Mouse (Mus musculus): Measurements from ENCODE around the gene Metrn. TPM values are rescaled to one million over a fixed set of nuclear protein-coding genes. Genes with fewer than 3 reads are reported as not detected.
"Not testable (repeated sequence)": the region's sequence is repeated elsewhere in the genome, so short reads cannot be mapped to it uniquely, and the experiment has no call there.

The Metrn gene
- total RNA-seq, 2 experiments from 2014 or later: 82.7 to 89.2 TPM

DNA sequence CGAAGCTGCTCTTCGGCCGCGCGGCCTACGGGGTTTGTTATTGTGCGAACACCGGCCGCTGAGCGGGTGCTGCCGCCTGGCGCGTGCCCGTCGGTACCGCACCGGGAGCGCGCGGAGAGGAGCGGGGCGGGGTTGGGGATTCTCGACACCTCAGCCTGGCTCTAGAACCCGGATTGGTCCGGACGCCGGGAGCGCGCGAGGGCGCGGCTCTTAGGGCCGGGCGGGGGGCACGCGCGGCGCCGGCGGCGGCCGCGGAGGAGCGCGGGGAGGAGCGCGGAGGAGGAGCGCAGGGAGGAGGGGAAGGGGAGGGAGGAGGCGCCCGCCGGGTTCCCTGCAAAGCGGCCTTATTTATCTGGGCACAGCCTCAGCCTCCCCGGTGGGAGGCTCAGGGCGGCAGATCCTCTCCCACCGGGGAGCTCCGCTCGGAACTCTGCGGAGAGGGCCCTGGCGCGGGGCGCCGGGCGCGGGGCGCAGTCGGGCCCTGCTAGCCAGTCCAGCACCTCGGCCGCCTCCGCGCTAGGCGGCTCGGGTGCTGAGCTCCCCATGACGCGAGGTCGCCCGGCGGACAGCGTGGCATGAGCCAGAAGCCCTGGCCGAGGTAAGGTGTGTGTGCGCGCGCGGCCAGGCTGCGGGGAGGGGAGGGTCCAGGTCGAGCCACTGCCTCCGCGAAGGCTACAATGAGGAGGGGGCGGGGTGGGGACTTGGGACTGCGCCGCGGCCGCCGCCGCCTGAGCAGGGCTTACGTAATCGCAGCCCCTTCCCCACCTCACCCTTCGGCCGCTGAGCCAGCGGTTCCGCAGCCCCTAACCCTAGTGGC, 12.1 kb upstream of the Metrn start, which contains the start of gene Fbxl16:
Gene Fbxl16, plus strand, starts transcription at position 297 of the 817 bp plus-strand sequence.
- peak; percentile 73 to 88 for DNase-seq (ENCODE audit: extremely low spot score in 1 of 2, low spot score in 1 of 2)

DNA sequence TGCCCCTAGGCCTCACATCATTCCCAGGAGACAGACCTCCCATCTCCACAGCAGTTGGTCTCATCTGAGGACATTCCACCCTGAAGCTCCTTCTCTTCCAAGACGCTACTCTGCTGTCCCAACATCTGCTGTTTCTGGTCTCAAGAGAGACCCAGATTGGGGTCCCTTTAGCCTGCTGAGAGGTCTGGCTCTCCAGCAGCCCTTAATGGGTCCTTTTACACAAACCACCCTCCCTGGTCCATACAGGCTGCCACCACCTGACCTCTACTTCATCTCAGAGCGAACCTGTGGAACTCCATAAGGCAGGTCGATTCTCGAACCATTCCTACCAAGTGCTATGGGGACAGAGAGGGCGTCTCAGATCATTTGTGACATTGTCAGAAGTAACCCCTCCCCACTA, 11.1 kb upstream of the Metrn start:
- no peak for DNase-seq (ENCODE audit: extremely low spot score in 1 of 2, low spot score in 1 of 2)

DNA sequence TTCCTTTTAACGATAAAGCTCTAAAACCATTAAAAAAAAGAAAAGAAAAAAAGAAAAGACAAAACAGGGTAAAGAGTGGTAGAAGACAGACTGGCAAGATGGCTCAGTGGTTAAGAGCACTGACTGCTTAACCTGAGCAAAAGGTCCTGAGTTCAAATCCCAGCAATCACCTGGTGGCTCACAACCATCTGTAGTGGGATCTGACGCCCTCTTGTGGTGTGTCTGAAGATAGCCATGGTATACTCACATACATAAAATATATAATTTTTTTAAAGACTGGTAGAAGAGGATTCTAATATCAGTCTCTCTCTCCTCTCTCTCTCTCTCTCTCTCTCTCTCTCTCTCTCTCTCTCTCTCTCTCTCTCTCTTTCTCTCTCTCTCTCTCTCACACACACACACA, 10.5 kb upstream of the Metrn start:
- DNase-seq (ENCODE audit: extremely low spot score in 1 of 2, low spot score in 1 of 2): not testable (repeated sequence)

DNA sequence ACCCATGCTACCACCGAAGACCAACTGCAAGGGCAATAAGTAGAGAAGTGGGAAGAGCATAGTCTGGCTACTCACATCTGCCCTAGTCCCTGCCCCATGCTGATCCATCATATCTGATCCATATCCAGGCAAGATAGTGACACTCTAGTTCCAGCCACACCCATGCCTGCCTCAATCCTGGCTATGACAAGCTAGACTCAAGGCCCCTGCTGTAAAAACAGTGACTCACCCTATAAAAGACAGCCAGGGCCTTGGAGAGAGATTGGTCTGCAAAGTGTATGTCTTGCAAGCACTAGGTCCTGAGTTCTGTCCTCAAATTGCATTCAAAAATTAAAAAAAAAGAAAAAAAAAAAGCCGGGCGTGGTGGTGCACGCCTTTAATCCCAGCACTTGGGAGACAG, 9.6 kb upstream of the Metrn start:
- no peak for DNase-seq (ENCODE audit: extremely low spot score in 1 of 2, low spot score in 1 of 2)

- DNase-seq (ENCODE audit: extremely low spot score in 1 of 2, low spot score in 1 of 2): peak; percentile 66 to 71
Measured at GRCm38 (mm10) chr17:25802825-25803517, 6.0 kb upstream of the Metrn start.

DNA sequence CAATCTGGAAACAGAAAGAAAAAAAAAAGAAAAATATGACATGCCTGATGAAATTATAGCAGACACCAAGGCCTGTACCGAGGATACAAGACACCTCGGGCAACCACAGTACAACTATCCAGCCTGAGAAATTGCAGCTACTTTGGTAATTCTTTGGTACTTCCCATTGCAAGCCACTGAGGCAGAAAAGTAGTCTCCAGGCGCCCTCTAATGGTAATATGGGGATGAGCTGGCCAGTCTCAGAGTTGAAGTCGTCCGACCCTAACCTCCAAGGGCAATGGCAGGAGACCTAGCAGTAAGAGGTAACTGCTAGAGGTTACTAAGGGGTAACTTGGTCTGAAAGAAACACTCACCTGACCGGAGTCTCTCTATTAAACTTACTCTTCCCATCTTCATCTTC, 4.1 kb upstream of the Metrn start:
- peak in 1 of 2 experiments; percentile 61 for DNase-seq (ENCODE audit: extremely low spot score in 1 of 2, low spot score in 1 of 2)

- DNase-seq (ENCODE audit: extremely low spot score in 1 of 2, low spot score in 1 of 2): no peak
Measured at GRCm38 (mm10) chr17:25796211-25796771, 645 bp downstream of the Metrn start.

DNA sequence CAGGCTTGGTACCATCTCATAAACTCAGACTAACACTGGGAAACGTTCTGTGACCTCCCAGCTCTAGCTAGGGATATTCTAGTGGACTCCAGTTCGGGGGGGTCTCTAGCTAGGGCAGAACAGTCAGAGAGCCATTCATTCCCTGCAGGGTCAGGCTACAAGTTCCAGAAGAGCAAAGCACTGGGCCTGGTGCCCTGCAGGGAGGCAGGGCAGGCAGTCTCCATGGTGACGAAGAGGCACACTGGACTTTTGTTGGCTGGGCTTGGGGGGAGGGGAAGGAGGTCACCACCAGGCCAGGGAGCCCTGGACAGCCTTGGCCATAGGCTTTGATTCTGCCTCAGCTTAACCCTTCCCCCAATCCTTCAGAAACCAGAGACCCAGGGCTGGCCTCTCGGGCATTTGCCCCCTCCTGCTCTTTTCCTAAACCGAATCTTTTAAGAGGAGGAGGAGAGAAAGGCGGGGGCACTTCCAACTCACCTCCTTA, 1.3 kb downstream of the Metrn start, which contains the start of gene AC134908.4:
Gene AC134908.4, minus strand, starts transcription at position 51 of the 484 bp plus-strand sequence.
- DNase-seq (ENCODE audit: extremely low spot score in 1 of 2, low spot score in 1 of 2): no peak

GRCm38 (mm10) chr17:25794998-25795397, 1.9 kb downstream of the Metrn start:
- no peak for DNase-seq (ENCODE audit: extremely low spot score in 1 of 2, low spot score in 1 of 2)

DNA sequence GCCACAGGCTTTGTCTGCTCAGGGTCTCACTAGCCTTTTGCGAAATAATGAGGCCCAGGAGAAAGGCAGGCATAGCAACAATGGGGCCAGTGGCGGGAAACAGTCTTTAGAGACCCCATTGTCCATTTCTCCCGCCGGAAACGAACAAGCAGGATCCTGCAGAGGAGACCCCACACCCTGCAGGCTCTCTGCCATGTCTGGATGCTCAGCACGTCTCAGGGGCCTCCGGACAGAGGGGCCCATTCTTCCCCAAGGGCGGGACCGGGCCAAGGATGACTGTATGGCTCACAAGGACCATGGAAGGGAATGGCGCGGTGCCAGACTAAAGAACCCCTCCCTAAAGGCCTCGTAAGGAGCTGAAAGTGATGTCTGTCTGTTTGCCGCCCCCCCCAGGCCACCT, 2.7 kb downstream of the Metrn start:
- no peak for DNase-seq (ENCODE audit: extremely low spot score in 1 of 2, low spot score in 1 of 2)

DNA sequence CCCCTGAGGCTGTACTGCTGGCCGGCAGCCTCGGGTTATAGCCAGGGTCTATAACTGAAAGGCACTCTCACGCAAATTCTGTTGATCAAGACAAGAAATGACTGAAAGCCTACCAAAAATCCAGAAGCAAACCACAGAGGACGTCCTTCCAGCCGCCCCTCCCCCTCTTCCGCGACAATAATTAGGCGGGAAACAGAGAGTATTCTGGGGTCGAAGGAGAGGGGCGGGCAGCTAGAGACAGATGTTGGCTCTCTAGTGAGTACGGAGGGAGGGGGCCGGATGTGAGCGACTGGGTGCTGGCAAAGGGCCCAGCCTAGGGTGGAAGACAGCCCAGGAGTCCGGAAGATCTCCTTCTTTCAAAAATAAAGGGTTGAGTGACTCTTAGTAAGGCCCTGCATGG, 4.3 kb downstream of the Metrn start, which contains the start of gene Fam173a:
Gene Fam173a, minus strand, starts transcription at position 287 of the 400 bp plus-strand sequence.
- DNase-seq (ENCODE audit: extremely low spot score in 1 of 2, low spot score in 1 of 2): peak; percentile 52 to 61

DNA sequence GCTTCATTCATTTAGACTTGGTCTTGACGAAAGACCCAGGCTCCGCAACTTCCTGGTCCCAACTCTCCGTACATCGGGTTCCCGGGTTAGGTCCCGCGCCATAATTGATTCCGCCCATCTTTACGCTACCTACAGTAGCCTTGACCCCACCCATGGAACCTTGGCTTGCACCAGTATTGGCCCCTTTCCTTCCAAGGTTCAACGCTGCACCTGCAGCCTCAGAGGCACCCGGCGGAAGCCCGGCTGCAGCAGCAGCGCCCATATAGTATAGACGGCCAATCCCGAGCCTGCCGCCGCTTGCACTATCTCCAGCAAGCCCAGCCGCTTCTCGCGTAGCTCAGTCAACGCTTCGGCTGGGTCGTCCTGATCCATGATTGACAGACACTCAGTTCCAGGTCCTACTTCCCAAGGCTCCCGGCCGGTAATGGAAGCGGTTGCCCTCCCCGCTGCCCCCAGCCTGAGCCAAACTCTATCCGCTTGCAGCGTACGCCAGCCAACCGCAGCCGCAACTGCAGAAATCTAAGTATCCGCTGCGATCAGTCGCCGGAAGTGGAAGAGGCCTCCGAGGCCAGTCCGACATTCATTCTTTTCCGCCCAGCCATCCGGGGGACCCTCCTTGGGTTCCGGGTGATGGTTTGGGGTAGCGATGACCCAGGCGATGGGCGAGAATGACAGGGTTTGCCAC, 5.0 kb downstream of the Metrn start:
- DNase-seq (ENCODE audit: extremely low spot score in 1 of 2, low spot score in 1 of 2): peak; percentile 84 to 88

DNA sequence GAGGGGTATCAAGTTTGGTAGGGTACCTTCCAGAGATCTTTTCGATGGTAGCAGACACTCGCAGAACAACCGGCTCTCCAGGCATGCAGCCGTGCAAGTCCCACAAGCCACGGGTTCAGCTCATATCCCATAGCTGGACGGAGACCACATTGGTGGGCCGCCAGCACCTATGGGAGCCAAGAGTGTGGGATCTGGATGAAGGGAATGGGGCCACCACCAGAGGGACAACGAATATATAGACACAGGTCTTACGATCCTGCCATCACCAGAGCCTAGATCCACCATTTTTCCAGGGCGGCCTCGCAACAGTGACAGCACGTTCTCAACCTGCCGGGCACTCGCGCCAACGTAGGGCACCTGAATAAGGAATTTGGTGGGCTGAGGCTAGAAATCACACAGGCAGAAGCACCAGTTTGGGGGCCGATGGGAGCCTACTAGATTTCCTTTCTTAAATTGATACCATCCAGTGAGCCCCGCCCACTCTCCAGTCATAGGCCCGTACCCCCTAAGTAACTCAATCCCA, 5.6 kb downstream of the Metrn start:
- peak in 1 of 2 experiments; percentile 17 for DNase-seq (ENCODE audit: extremely low spot score in 1 of 2, low spot score in 1 of 2)

GRCm38 (mm10) chr17:25786781-25787504, 10.0 kb downstream of the Metrn start:
- DNase-seq (ENCODE audit: extremely low spot score in 1 of 2, low spot score in 1 of 2): peak in 1 of 2 experiments; percentile 5

GRCm38 (mm10) chr17:25786280-25786679, 10.7 kb downstream of the Metrn start, which contains the start of gene Ccdc78:
Ccdc78 (plus strand) TSS chr17:25786580.
- DNase-seq (ENCODE audit: extremely low spot score in 1 of 2, low spot score in 1 of 2): no peak

DNA sequence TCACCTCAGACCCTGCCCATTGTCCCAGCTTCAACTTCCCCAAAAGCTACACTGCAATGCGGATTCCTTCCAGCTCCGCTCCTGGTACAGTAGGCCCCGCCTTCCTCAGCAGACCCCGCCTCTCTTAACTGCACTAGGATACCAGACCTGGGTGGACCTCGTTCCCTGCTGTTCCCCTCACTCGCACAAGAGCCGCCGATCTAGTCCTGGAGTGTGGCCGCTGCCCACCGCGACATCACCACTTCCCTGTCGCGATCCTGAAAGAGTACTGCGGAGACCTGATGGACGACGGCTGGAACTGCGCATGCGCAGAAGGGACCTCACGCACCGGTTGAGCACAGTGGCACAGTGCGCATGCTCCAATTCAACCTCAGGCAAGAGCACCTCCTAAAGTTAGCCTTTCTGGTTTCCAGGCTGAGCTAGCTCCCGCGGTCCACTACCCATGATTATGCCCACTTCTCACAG, 11.6 kb downstream of the Metrn start, which contains the start of gene Haghl:
Gene Haghl, minus strand, starts transcription at position 393 of the 465 bp plus-strand sequence.
- DNase-seq (ENCODE audit: extremely low spot score in 1 of 2, low spot score in 1 of 2): peak; percentile 96 to 97

DNA sequence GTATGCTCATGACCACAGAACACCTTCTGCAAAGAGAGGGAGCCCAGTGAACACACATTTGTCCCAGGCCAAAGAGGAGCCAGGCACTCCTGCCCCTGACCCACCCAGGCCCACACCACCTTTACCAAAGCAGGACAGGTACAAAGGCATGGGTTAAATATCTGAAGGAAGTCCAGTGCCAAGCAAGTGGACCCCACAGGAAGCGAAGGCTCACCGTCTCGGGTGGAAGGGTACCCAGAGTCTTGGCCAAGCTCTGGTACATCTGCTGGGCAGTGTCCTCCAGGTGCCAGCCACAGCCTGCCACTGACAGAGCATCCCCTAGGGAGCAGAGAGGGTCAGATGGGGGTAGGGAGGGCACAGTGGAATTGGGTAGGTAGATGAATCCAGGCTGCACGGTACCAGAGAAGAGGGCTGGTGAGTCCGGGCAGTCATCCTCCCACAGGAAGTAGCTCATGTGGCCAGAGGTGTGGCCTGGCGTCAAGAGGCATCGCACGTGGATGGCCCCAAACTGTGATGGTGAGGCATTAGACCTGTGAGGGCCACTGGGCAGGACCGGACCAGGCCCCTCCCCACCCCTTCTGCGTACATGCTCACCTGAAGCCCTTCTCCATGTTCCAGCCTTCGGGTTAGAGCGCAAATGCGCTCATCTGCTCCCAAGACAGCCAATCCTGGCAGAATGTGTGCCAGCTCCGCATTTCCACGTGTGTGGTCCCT, 12.9 kb downstream of the Metrn start:
- peak in 1 of 2 experiments; percentile 12 for DNase-seq (ENCODE audit: extremely low spot score in 1 of 2, low spot score in 1 of 2)

- peak in 1 of 2 experiments; percentile 29 for DNase-seq (ENCODE audit: extremely low spot score in 1 of 2, low spot score in 1 of 2)
Measured at GRCm38 (mm10) chr17:25783086-25783485, 13.8 kb downstream of the Metrn start.

Data from layer of hippocampus, postnatal 25 days (tissue).